Mouse (Mus musculus) bone marrow, adult 2 months (tissue): Measurements from ENCODE around the gene 1700001P01Rik.

Experiments used
- CTCF ChIP-seq: fragments of 200-500 bp; IDR thresholded peaks from 2 replicates; pipeline ENCODE4 v1.5.1; 2011; ENCODE audit warnings: low read length, control low read depth; ENCODE audit not compliant: control insufficient read depth, insufficient read depth
- POLR2A ChIP-seq: fragments of 200-500 bp; IDR thresholded peaks from 2 replicates; pipeline ENCODE4 v1.6.1; 2011; ENCODE audit warnings: low read depth, mild to moderate bottlenecking, control low read depth, low read length, borderline replicate concordance; ENCODE audit not compliant: control insufficient read depth

DNA sequence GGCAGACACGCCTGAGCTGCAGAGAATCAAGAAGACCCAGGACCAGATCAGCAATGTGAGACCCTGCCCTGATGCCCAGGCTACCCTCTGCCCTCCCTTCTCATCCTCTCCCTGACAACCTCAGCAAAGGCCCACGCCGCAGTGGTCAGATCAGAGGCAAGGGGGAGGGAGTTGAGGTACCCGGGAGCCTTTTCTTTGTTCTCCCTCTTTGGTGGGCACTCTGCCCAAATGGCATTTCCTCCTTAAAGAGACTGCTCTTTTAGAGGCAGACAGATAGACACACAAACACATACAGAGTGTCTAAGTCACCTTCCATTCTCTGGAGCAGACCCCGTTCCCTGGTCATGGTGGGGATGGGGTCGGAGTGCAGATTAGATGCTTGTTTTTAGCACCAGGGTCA lies 49.2 kb upstream of the 1700001P01Rik start:
- TF ChIP-seq POLR2A (no peak), CTCF (no peak)
